Mouse (Mus musculus): ENCODE data around the gene Plekha6. TPM values are rescaled to one million over a fixed set of nuclear protein-coding genes. Genes with fewer than 3 reads are reported as not detected.
A peak's percentile ranks its signal among the peaks of the same experiment; 100 is the strongest.

Gene Plekha6
- total RNA-seq, 2 experiments from 2014 or later = 57.2 to 59.3 TPM

- DNase-seq (ENCODE audit: extremely low spot score in 1 of 2, low spot score in 2 of 2) = no peak
- intact Hi-C loops (cut with DNase I) = no loop called here
Observed at GRCm38 (mm10) chr1:133278946-133279631, 115.1 kb downstream of the Plekha6 start.

- intact Hi-C loops (cut with DNase I) = no loop called here
- DNase-seq (ENCODE audit: extremely low spot score in 1 of 2, low spot score in 2 of 2) = no peak
Observed at GRCm38 (mm10) chr1:133279632-133280093, 115.7 kb downstream of the Plekha6 start.

GRCm38 (mm10) chr1:133280537-133280936 lies 116.5 kb downstream of the Plekha6 start:
- intact Hi-C loops (cut with DNase I) = no loop called here
- DNase-seq (ENCODE audit: extremely low spot score in 1 of 2, low spot score in 2 of 2) = no peak

GRCm38 (mm10) chr1:133285907-133286306 lies 121.9 kb downstream of the Plekha6 start:
- intact Hi-C loops (cut with DNase I) = no loop called here
- DNase-seq (ENCODE audit: extremely low spot score in 1 of 2, low spot score in 2 of 2) = no peak

- DNase-seq (ENCODE audit: extremely low spot score in 1 of 2, low spot score in 2 of 2) = no peak
- intact Hi-C loops (cut with DNase I) = no loop called here
Observed at GRCm38 (mm10) chr1:133287051-133287450, 123.0 kb downstream of the Plekha6 start.

- DNase-seq (ENCODE audit: extremely low spot score in 1 of 2, low spot score in 2 of 2) = no peak
- intact Hi-C loops (cut with DNase I) = no loop called here
Observed at GRCm38 (mm10) chr1:133287880-133288279, 123.9 kb downstream of the Plekha6 start.

- no peak for DNase-seq (ENCODE audit: extremely low spot score in 1 of 2, low spot score in 2 of 2)
- intact Hi-C loops (cut with DNase I) = no loop called here
Observed at GRCm38 (mm10) chr1:133291888-133292287, 127.9 kb downstream of the Plekha6 start.

- intact Hi-C loops (cut with DNase I) = no loop called here
Observed at GRCm38 (mm10) chr1:133292608-133293007, 128.6 kb downstream of the Plekha6 start.

GRCm38 (mm10) chr1:133296376-133296775 lies 132.4 kb downstream of the Plekha6 start:
- peak in 1 of 2 experiments; percentile 50 for DNase-seq (ENCODE audit: extremely low spot score in 1 of 2, low spot score in 2 of 2)
- intact Hi-C loops (cut with DNase I) = no loop called here

More at GRCm38 (mm10) chr1:133292608-133293007, 128.6 kb downstream of the Plekha6 start:
- no peak for DNase-seq (ENCODE audit: extremely low spot score in 1 of 2, low spot score in 2 of 2)

- no peak for DNase-seq (ENCODE audit: extremely low spot score in 1 of 2, low spot score in 2 of 2)
- intact Hi-C loops (cut with DNase I) = no loop called here
Observed at GRCm38 (mm10) chr1:133298816-133299215, 134.8 kb downstream of the Plekha6 start.

- DNase-seq (ENCODE audit: extremely low spot score in 1 of 2, low spot score in 2 of 2) = peak in 1 of 2 experiments; percentile 75
- intact Hi-C loops (cut with DNase I) = no loop called here
Observed at GRCm38 (mm10) chr1:133302540-133302939, 138.5 kb downstream of the Plekha6 start.

GRCm38 (mm10) chr1:133306842-133307241 lies 142.8 kb downstream of the Plekha6 start:
- intact Hi-C loops (cut with DNase I) = loop anchor here (2.0 kb wide), 1 partner anchor 130 kb away; no protein-coding TSS in a partner anchor
- DNase-seq (ENCODE audit: extremely low spot score in 1 of 2, low spot score in 2 of 2) = peak; percentile 61 to 77

- intact Hi-C loops (cut with DNase I) = loop anchor here (2.0 kb wide), 1 partner anchor 131 kb away; no protein-coding TSS in a partner anchor
- DNase-seq (ENCODE audit: extremely low spot score in 1 of 2, low spot score in 2 of 2) = peak in 1 of 2 experiments; percentile 56
Observed at GRCm38 (mm10) chr1:133307318-133307717, 143.3 kb downstream of the Plekha6 start.

GRCm38 (mm10) chr1:133309652-133310267 lies 145.8 kb downstream of the Plekha6 start, which contains the start of gene Golt1a:
Gene Golt1a, plus strand, starts transcription at chr1:133309800.
- peak in 1 of 2 experiments; percentile 45 for DNase-seq (ENCODE audit: extremely low spot score in 1 of 2, low spot score in 2 of 2)
- intact Hi-C loops (cut with DNase I) = loop anchor here (5.0 kb wide), 1 partner anchor 303 kb away; the partner anchor contains the start of gene Snrpe

GRCm38 (mm10) chr1:133311240-133311639 lies 147.2 kb downstream of the Plekha6 start:
- intact Hi-C loops (cut with DNase I) = loop anchor here (5.0 kb wide), 1 partner anchor 301 kb away; the partner anchor contains the start of gene Snrpe

GRCm38 (mm10) chr1:133311946-133312345 lies 147.9 kb downstream of the Plekha6 start:
- intact Hi-C loops (cut with DNase I) = loop anchor here (5.0 kb wide), 1 partner anchor 300 kb away; the partner anchor contains the start of gene Snrpe
- peak; percentile 81 to 87 for DNase-seq (ENCODE audit: extremely low spot score in 1 of 2, low spot score in 2 of 2)

More at GRCm38 (mm10) chr1:133311240-133311639, 147.2 kb downstream of the Plekha6 start:
- DNase-seq (ENCODE audit: extremely low spot score in 1 of 2, low spot score in 2 of 2) = no peak

GRCm38 (mm10) chr1:133314364-133314763 lies 150.4 kb downstream of the Plekha6 start:
- intact Hi-C loops (cut with DNase I) = loop anchor here (5.0 kb wide), 1 partner anchor 298 kb away; the partner anchor contains the start of gene Snrpe
- peak in 1 of 2 experiments; percentile 78 for DNase-seq (ENCODE audit: extremely low spot score in 1 of 2, low spot score in 2 of 2)

GRCm38 (mm10) chr1:133315775-133316174 lies 151.8 kb downstream of the Plekha6 start:
- DNase-seq (ENCODE audit: extremely low spot score in 1 of 2, low spot score in 2 of 2) = peak in 1 of 2 experiments; percentile 13
- intact Hi-C loops (cut with DNase I) = loop anchor here (2.0 kb wide), 1 partner anchor 37 kb away; no protein-coding TSS in a partner anchor

- intact Hi-C loops (cut with DNase I) = loop anchor here (2.0 kb wide), 1 partner anchor 36 kb away; no protein-coding TSS in a partner anchor
Observed at GRCm38 (mm10) chr1:133316577-133316976, 152.6 kb downstream of the Plekha6 start.

More at GRCm38 (mm10) chr1:133316577-133316976, 152.6 kb downstream of the Plekha6 start:
- DNase-seq (ENCODE audit: extremely low spot score in 1 of 2, low spot score in 2 of 2) = no peak

Data from left cerebral cortex, postnatal 10 days (tissue).